Mouse (Mus musculus): ENCODE data around the gene Zfp367.

Gene Zfp367

DNA sequence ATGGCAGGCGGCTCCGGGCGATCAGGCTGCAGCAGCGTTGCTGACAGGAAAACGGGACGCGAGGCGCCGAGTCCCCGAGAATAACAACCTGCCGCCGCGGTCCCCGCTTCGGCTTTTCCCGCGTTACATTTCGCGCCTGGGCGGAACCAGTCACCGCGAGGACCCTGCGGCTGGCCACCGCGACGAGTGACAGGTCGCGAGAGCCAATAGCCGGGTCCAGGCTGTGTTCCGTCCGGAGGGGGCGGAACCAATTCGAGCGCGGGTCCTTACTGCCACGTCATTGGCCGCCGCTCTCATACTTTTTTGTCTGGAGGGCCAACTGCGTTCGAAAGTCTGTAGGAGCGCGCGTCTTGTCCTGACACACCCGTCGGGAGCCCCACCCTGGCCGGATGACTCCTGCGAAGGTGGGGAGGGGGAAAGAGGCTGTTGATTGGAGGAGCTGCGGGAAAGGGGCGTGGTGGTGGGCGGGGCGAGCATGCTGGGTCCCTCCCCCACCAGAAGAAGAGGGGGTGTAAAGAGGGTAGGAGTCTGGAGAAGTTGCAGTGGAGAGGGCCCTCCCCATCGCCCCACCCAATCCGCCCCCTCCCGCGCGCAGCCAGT is at the start of gene Zfp367:
TSS of gene Zfp367 (minus strand) at position 120 of the 600 bp plus-strand sequence.
- peak; percentile 97 to 98 for DNase-seq

GRCm38 (mm10) chr13:64200911-64201310 is 47.9 kb upstream of the Zfp367 start:
- DNase-seq: no peak

DNA sequence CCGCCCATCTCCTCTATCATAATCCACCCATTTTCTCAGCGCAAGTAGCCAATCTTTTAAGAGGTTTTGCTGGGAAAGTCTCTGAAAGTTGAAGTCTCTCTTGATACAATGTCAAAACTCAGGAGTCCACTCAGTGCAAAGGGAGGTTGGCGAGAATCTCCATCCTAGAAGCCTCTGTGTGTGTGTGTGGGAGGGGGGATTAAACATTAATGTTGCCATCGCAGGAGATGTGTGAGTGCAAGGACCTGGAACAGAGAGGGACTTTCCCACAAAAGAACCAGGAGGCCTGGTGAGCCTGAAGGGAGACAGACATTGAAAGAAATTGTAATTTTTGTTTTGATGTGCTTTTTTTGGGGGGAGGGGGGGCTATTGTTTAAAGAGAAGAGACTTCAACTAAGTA is 45.3 kb upstream of the Zfp367 start:
- no peak for DNase-seq

- no peak for DNase-seq
Observed at GRCm38 (mm10) chr13:64197899-64198298, 44.9 kb upstream of the Zfp367 start.

- DNase-seq: peak in 1 of 2 experiments; percentile 13
Observed at GRCm38 (mm10) chr13:64187065-64187464, 34.1 kb upstream of the Zfp367 start.

- DNase-seq: no peak
Observed at GRCm38 (mm10) chr13:64186516-64186915, 33.5 kb upstream of the Zfp367 start.

- no peak for DNase-seq
Observed at GRCm38 (mm10) chr13:64185586-64185985, 32.6 kb upstream of the Zfp367 start.

GRCm38 (mm10) chr13:64185176-64185575 is 32.2 kb upstream of the Zfp367 start:
- DNase-seq: no peak

GRCm38 (mm10) chr13:64184361-64184760 is 31.4 kb upstream of the Zfp367 start:
- no peak for DNase-seq

GRCm38 (mm10) chr13:64183583-64183982 is 30.6 kb upstream of the Zfp367 start:
- DNase-seq: no peak

- DNase-seq: no peak
Observed at GRCm38 (mm10) chr13:64182091-64182490, 29.1 kb upstream of the Zfp367 start.

DNA sequence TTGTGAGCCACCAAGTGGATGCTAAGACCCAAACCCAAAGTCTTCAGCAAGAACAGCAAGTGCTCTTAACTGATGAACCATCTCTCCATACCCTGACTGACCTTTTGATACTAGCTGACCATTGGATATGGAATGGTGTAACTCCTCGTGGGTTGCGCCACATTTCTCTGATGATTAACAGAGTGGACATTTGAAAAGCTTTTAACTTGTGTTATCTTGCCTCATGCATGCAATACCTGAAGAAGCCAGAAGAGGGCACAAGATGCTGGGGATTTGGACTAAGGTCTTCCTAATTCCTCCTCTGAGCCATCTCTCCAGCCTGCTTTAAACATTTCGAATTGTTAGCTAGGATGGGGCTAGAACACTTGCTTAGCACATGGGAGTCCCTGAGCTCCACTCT is 27.9 kb upstream of the Zfp367 start:
- DNase-seq: peak; percentile 74 to 82

DNA sequence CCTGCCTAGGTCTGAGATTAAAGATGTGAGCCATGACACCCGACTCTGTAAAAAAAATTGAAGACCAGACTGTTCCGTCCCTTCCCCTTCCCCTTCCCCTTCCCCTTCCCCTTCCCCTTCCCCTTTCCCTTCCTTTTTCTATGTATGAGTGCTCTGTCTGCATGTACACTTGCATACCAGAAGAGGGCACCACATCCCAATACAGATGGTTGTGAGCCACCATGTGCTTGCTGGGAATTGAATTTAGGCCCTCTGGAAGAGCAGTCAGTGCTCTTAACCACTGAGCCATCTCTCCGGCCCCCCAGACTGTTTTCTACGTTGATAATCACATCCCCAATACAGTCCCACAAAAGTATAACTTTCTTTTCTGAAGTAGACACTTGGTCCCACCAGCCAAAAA is 27.3 kb upstream of the Zfp367 start:
- DNase-seq: no peak

DNA sequence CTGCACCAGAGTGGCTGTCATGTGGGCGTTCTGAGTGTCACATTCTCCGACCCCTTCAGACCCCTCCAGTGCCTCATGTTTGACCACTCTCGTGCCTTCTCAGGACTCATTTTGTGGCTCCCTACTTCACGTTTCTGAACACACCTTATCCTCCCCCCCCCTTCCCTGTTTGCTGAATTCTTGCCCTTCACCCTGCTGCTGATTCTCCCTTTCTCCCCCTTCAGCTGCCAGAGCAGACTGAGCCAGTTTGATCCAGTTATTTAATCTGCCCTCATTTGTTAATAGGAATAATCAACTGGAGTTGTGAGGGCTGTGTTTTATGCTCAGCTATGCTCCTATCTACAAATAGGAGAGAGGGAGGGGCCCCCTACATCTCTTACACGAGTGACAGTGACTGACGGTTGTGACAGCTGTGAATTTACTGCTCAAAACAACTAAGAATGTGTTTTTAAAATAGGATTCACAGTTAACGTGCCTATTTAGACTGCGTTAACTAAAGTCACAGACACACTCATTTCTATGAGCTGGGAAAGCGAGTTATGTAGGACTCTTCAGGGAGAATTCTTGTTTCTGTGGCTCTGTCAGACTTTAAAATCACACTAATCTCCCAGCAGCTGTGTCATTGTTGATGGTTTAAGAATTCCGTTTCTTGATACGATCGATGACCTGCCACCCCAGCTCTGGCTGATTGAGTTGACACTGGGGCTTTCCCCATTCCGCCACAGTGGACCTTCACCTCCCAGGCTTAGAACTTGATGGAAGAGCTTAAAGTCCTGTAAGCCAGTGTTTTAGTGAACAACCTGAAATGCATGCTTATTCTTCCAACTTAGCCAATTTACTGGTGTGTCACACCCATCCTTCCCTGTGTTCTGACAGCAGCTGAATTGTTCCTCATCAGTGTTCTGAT is 26.0 kb upstream of the Zfp367 start:
- DNase-seq: no peak

GRCm38 (mm10) chr13:64178000-64178399 is 25.0 kb upstream of the Zfp367 start:
- no peak for DNase-seq

DNA sequence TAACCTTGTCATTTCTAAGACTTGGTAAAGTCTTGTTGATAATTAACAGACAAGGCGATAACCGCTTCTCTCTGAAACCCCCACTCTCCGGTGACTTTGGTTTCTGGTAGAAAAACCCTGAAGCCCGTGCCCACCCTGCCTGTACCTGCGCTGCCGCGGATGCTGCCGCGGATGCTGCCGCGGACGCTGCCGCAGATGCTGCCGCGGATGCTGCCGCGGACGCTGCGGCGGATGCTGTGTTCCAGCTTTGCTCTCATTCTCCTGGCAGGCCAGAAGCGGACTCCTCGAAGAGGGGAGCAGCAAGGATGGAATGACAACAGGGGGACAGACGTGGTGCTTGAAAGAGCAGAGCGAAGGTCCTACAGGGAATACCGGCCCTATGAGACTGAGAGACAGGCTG is 16.7 kb upstream of the Zfp367 start:
- DNase-seq: peak; percentile 31 to 61

DNA sequence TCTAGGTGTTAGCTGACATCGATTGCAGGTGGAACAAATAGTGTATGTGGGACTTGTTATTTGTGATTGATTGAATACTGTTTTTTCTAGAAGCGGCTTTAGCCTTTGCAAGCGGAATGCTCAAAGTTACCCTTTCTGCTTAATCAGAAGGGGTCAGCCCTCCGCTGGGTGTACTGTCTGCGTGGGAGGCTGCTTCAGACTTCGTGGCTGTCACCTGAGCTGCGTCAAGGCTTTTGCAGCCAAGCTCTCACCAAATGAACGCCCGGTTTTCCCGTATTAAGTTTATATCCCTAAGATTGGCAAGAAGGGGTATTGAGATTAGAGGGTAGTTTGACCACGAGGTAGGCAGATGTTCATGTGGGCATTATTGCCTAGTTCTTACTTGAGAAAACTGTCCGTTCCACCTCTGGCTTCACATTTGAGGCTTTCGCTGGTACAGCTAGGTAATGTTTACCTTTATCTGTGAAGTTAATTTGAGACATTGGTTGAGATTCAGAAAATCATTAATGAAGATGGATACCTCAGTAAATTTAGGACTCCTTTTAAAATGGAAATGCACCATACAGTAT is 10.2 kb upstream of the Zfp367 start:
- DNase-seq: peak in 1 of 2 experiments; percentile 23

DNA sequence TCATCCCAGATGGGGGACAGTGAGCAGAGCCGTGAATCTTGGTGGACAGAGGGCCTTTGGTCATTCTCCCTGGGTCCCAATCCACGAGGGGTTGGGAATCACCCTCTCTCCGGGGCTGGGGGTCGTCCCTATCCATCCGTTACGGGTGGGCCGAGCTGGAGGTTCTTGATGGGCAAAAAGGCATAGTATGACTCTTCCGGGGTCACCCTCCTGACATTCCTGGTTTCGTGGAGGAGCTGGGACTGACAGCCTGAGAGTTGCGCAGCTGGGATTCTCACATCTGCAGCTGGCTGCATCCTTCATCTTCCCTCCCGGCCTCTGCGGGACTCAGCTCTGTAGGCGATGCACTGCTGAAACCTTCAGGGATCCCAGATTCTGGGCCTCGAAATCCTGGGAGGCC is 9.6 kb upstream of the Zfp367 start:
- peak in 1 of 2 experiments; percentile 21 for DNase-seq

- DNase-seq: no peak
Observed at GRCm38 (mm10) chr13:64161916-64162611, 9.1 kb upstream of the Zfp367 start.

GRCm38 (mm10) chr13:64161548-64161915 is 8.5 kb upstream of the Zfp367 start, which contains the start of gene Habp4:
Gene Habp4 (plus strand): TSS chr13:64161824.
- DNase-seq: peak; percentile 99

DNA sequence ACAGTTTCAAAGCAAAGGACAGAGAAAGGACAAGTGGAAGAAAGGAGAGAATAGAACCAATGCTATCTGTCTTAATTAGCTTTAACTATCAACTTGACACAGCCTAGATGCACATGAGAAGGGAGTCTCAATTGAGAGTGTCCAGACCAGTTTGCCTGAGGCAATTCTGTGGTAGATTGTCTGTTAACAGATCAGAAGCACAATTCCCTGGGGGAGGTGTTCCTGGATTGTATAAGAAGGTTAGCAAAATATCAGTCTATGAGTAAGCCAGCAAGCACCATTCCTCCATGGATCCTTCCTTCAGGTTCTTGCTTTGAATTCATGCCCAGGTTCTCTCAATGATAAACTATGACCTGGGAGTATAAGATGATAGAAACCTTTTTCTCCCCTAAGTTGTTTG is 4.0 kb upstream of the Zfp367 start:
- DNase-seq: no peak

DNA sequence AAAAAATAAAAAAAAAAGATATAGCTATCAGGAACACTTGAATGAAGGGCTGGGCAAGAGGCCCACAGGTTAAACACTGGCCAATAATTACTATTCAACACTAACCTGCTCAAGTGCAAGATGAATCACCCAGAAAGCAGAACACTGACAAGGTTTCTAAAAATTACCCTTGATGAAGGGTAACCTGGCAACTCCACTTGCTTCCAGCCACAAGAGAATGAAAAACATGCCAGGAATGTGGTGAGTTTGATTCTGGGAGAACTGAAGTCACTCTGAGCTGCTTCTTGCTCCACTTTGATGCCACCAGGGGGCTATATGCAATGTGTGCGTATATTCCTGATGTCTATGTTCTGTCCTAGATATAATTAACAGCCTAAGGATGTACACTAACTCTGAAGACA is 2.2 kb upstream of the Zfp367 start:
- DNase-seq: no peak

DNA sequence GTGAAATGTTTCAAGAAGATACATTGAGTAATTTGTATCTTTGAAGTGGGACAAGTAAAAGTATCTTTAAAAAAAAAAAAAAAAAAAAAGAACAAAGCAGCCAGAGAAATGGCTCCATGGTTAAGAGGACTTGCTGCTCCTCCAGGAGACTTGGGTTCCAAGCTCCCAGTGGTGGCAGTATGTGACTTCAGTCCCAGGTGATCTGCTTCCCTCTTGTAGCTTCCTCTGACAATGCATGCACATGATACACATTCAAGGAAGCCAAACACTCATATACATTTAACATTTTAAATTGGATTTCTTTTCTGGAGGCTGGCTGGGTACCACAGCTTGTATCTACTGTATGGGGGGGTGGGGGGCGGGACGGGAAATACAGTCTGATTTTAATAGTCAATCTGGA is 1.6 kb upstream of the Zfp367 start:
- DNase-seq: no peak
